Mouse (Mus musculus): ENCODE data around the gene Keap1. TPM values are rescaled to one million over a fixed set of nuclear protein-coding genes. Genes with fewer than 3 reads are reported as not detected.
"Not testable (repeated sequence)": the region's sequence is repeated elsewhere in the genome, so short reads cannot be mapped to it uniquely, and the experiment has no call there.

The Keap1 gene
- 10 to 100 TPM; 49.2 to 51.0 TPM for total RNA-seq (2021)

DNA sequence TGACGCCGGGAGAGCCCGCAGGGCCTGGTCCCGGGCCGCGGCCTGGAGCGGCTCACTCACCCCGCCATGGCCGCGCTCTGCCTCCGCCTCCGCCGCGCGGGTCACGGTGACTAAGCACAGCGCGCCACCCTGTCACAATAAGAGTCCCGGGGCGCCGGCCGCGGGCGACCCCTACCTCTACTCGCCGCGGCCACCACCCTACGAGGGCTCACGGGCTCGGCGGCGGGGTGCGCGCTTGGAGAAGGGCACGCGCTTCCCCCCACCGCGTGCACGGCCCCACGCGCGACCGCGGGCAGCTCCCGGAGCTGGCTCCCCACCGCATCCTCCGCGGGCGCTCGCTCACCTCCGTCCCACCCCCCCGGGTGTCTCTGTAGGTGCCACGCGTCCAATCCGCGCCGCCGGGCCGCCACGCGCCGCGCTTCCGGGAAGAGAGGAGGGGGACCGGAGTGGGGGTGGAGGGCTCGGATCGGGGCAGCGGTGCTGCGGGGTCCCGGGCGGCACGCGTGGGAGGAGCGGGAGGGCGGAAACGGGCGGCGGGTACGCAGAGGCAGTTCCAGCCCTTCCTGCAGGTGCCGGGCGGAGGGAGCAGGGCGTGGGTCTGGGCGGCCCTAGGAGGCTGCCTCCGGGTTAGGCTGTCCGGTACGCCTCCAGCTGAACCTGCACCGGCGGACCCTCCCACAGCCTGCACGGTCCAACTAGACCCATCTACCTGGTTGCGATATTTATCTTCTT, at the start of gene Keap1:
Keap1 (minus strand) TSS at position 629 of the 732 bp plus-strand sequence.
- intact Hi-C loops (cut with DNase I): loop anchor here (2.0 to 5.0 kb wide), 2 partner anchors 52 to 72 kb away; partner anchors contain the start of genes Cdkn2d and Pde4a
- peak; percentile 69 to 80 for DNase-seq (ENCODE audit: low spot score in 2 of 2)

DNA sequence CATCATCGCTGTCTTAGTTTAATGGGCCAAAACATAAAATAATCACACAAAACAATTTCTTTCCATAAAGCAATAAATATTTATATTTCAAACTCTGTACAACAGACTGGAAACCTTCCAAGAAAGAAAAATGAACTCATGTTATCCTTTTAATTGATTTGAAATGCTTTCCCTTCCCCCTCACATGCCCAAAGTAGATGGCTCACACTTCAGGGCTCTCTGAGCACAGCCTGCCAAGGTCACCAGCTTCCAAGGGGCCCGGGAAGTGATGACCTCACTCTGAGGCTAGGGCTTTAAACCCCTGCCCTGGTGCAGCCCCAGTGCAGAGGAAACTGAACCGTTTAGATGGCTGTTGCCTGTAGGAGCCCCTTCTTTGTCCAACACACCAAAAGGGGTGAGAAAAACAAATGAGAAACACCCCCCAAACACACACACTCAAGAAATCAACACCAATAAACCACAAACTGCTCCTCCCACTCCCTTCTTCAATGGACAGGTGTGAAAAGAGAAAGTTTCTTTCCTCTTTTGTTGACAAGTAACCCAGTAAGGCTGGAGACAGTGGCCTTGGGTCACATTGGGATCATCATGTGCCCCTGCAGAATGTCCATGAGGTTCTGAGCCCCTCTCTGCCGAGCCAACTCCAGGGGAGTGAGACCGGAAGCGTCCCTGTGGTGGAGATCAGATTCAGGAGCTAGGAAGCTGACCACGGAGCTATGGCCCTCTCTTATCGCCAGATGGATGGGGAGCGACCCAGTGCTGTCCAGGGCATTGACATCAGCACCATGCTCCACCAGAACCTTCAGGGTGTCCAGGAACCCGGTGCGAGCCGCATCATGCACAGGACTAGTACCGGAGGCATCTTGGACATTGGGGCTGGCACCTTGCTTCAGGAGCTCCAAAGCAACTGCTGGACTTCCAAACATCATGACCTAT, 49.5 kb upstream of the Keap1 start:
- intact Hi-C loops (cut with DNase I): no loop called here
- DNase-seq (ENCODE audit: low spot score in 2 of 2): no peak

DNA sequence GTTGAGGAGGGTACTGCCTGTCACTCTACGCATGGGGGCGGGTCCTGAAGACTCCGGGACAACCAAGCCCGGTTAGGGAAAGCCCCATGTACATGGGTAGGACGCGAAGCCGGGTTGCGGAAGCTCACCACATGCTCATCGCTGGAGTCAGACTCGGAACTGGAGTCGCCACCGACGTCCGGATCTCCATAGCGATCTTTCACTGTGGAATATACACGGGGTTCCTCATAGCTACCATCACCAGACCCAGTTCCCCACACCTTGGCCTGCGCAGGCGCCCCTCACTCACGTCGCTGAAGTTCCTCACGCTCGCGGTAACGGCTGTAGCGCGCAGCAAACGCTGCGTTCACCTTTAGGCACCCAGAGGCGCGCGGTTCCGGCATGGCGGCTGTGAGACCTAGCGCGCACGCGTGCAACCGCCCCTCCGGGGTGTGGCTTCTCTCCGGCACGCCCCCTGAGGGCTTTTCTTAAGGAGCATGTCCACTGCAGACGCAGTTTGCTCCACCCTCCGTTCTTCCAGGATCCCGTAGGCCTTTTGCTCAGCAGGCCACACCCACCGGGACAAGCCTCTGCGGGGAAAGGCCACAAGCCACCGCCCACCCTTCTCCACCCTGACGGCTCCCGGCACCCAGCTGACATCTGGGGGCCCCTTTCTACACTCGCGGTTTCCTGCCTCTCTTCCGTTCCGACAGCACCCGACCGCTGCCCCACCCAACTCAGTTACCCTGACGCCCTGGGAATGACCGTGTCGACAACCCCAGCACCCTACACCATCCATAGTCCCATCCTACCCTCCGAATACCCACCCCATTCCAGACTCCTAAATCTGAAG, 48.6 kb upstream of the Keap1 start, which contains the start of gene Kri1:
Kri1 (minus strand) TSS at position 399 of the 832 bp plus-strand sequence.
- DNase-seq (ENCODE audit: low spot score in 2 of 2): peak; percentile 97 to 98
- intact Hi-C loops (cut with DNase I): loop anchor here (2.0 kb wide), 1 partner anchor 23 kb away; the partner anchor contains the start of gene Atg4d

DNA sequence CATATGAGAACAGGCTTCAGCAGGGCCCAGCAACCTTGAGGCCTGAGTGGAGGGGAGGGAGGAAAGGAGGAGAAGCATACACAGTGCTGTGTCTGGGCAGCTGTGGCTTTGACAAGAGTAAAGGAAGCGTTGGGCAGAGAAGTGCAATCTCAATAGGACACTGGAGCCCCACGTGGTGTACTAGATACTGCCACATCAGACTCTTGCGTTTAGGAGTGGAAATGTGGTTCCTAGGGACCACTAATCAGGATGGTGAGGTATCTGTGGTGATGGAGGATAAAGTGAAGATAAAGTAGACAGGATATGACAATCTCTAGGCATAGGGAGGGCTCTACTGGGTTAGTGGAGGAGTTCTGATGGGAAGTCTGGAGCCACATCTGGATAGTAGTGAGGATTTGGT, 47.6 kb upstream of the Keap1 start:
- intact Hi-C loops (cut with DNase I): loop anchor here (2.0 kb wide), 1 partner anchor 22 kb away; the partner anchor contains the start of gene Atg4d
- DNase-seq (ENCODE audit: low spot score in 2 of 2): no peak

DNA sequence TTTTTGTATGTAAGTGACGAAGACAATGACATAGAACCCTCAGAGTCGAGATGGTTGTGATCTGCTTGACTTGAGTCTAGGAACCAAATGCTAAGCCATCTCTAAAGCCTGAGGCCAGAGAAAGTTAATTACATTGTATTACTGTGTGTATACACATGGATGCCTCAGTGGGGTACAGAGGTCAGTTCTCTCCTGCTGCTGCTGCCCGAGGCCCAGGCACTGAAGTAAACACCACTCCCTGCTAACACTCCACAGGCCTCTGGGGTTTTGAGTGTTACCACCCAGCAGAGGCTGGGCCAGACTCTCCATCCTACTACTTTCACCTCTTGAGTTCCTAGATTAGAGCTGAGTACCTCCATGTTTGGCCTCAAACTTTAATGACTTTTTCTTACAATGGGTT, 44.8 kb upstream of the Keap1 start:
- no peak for DNase-seq (ENCODE audit: low spot score in 2 of 2)
- intact Hi-C loops (cut with DNase I): no loop called here

DNA sequence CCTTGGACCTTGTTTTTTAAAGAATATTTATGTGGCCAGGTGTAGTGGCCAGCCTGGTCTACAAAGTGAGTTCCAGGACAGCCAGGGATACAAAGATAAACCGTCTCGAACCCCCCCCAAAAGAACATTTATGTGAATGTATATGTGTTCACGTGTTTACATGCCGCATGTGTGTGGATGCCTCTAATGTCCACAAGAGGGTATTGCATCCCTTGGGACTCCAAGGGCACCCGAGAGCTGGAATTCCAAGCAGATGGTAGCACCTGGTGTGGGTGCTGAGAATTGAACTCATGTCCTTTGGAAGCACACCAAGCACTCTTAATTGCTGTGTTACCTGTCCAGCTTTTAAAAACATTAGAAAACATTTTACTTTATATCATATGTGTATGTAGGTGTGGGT, 44.4 kb upstream of the Keap1 start:
- no peak for DNase-seq (ENCODE audit: low spot score in 2 of 2)
- intact Hi-C loops (cut with DNase I): no loop called here

DNA sequence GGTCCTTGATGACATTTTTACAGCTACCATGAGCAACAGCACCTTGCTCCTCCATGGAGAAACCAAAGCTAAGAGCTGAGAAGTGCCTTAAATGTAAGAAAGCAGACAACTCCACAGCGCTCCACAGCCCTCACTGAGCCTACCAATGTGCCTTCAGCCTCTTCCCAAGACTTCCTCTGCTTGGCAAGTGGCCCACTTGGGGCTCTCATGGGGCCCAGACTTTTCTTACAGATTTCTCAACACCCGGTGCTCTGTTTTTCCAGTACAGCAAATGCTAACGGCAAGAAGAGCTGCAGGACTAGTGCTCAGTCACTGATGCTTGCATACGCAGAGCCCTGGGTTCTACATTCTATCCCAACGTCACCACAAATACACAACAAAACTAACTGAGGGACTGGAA, 38.6 kb upstream of the Keap1 start:
- intact Hi-C loops (cut with DNase I): no loop called here
- no peak for DNase-seq (ENCODE audit: low spot score in 2 of 2)

DNA sequence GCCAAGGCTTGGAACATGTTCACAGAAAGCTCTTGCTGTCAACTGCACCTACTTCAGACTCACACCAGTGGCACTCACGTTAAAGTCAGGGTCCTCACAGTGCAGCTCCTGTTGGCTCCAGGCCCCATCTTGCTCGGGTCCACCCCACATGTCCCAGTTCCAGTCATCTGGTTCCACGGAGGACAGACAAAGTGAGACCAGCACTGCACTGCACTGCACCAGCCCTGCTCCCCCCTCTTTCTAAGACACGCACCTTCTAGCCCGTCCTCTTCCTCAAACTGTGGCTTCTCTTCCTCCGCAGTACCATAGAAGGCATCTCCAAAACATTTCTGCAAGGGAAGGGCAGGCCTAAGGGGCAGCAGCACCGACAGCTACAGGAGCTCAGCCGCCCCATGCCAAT, 37.1 kb upstream of the Keap1 start:
- intact Hi-C loops (cut with DNase I): no loop called here
- no peak for DNase-seq (ENCODE audit: low spot score in 2 of 2)

DNA sequence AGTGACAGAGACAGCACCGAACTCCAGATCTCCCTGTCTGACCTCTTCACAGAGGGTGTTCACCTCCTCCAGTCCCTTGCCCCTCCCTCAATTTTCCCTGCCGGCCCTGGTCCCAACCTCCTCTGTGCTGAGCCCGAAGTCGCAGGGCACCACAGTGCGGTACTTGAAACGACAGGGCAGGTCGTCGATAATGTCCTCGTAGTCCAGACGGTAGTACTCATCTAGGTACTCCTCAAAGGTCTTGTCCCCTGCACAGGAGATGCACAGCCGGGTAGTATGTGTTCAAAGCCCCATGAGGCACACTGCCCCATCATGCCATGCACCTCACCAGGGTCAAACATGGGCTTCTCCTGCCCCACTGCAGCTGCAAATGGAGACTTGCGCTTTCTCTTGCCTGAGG, 36.6 kb upstream of the Keap1 start:
- intact Hi-C loops (cut with DNase I): no loop called here
- DNase-seq (ENCODE audit: low spot score in 2 of 2): no peak

DNA sequence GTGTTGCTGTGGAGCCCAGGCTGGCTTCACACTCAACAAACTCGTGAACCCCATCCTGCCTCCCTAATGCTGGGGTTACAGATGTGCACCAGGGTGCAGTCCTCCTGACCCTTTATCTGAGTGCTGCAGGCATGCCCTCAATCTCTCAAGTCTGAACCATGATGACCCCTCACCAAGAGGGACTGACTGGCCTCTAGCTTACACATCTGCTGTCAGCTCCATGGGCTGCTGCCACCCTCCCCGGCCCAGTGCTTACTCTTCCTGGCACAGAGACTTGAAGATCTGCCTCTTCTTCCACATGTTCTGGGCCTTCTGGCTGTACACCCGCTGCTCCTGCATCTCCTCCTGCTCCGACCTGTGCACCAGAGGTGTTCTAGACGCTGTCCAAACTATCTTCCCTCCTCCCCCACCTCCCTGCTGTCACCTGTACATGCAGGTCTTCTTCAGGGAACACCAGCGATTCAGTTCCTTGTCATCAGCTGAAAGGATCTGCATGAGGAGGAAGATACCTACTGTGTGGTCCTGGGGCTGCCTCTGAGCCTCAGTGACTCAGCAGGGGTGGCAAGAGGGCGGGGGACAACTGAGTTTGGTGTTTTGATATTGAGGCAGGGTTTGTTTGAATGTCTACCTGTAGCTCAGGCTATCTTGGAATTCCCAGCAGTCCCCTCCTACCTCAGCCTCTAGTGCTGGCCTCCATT, 36.0 kb upstream of the Keap1 start:
- DNase-seq (ENCODE audit: low spot score in 2 of 2): no peak
- intact Hi-C loops (cut with DNase I): no loop called here

DNA sequence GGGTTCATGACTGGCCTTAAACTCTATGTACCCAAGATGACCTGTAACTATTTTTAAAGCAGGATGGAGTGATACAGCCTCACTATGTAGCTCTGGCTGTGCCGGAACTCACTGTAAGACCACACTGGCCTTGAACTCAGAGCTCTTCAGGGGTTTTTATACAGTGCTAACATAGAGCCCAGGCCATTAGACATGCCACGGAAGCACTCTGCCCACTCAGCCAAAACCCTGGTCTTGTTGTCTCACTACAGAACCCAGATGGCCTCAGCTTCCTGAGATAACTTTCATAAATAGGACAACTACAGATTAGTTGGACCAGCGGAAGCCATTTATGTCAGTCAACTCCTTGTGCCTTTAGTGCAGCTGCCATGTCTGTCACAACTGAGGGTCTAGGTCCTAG, 35.2 kb upstream of the Keap1 start:
- intact Hi-C loops (cut with DNase I): no loop called here
- DNase-seq (ENCODE audit: low spot score in 2 of 2): no peak

DNA sequence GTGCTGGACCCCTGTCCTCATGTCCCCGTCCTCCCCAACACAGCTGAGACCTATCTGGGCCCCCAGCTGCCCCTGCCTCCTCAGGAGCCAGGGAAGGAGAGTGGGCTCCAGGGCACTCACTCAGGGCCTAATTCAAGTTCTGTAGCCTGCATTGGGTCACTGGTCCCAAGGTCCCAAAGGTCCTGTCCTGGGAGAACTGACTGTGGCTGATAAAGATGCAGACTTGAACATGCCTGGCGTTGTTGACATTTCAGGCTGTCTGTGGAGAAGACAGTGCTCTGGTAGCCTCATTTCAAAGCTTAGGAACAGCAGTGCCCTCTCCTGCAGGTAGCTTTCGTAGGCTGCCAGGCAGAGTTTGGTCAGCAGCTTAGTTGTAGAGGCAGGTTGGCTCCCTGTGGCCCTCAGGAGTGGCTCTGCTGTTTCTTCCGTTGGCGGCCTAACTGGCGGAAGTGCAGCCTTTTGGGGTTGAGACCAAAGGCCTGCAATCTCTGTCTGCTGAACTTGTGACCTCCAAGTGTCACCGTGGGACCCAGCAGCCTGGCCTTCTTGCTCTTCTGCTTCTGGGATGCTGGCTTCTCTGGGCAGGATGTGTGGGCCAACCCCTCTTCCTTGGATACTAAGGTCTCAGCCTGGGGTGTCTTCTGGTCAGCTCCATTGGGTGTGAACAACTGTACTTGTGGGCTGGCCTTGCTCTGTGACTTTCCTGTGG, 34.5 kb upstream of the Keap1 start:
- no peak for DNase-seq (ENCODE audit: low spot score in 2 of 2)
- intact Hi-C loops (cut with DNase I): no loop called here

DNA sequence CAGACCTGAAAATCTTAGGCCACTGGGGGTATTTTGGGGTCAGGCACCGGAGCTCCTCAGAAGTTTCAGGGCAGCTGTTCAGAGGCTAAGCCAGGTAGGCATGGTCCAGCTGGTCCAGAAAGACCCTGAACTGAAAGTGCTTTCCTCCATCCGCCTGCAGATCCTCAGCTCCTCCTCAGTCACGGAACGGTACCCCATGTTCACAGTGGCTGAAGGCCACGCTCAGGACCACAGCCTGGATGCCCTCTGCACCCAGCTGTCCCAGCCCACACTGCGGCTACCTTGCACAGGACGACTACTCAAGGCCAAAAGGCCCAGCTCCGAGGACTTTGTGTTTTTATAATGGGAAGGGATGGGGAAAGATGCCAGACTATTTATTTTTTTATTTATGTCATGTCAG, 33.9 kb upstream of the Keap1 start:
- intact Hi-C loops (cut with DNase I): no loop called here
- no peak for DNase-seq (ENCODE audit: low spot score in 2 of 2)

DNA sequence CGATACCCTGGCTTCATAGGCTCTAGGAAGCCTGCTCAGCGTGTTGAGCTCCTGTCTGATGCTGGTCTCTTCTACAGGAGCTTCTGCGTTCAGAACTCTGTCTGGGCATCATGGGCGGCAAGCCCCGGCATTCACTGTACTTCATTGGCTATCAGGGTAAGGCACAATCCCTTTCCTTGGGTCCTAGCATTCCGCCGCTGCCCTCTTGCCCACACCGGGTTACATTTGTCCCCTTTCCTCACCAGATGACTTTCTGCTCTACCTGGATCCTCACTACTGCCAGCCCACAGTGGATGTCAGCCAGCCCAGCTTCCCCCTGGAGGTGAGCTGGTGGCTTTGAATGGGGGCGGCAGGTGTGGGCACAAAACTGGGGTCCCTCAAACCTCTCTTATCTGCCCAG, 33.2 kb upstream of the Keap1 start:
- intact Hi-C loops (cut with DNase I): no loop called here
- no peak for DNase-seq (ENCODE audit: low spot score in 2 of 2)

DNA sequence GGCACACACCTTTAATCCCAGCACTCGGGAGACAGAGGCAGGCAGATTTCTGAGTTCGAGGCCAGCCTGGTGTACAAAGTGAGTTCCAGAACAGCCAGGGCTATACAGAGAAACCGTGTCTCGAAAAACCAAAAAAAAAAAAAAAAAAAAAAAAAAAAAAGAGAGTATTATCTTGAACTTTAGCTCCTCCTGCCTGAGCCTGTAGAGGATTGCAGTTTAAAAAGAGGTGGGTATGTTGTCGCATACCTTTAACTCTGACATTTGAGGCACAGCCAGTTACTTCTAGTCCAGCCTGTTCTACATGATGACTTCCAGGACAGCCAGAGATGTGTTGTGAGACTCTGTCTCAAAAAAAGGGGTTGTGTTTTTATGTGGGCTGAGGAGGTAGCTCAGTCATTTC, 30.4 kb upstream of the Keap1 start:
- intact Hi-C loops (cut with DNase I); DNase-seq (ENCODE audit: low spot score in 2 of 2): not testable (repeated sequence)

DNA sequence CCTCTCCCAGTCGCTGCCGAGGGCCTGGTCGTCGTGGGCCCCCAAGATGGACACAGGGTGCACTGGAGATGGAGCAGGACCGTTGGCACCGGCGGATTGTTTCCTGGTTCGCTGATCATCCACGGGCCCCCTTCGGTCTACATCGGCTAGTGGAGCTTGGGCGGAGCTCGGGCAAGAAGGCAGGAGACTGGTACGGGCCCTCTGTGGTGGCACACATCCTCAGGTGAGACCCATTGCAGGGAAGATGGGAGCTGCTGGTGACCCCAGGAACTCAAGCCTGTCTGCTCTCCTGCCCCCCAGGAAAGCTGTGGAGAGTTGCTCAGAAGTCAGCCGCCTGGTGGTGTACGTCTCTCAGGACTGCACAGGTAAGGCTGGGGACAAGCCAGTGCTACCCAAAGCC, 29.1 kb upstream of the Keap1 start:
- no peak for DNase-seq (ENCODE audit: low spot score in 2 of 2)
- intact Hi-C loops (cut with DNase I): no loop called here

DNA sequence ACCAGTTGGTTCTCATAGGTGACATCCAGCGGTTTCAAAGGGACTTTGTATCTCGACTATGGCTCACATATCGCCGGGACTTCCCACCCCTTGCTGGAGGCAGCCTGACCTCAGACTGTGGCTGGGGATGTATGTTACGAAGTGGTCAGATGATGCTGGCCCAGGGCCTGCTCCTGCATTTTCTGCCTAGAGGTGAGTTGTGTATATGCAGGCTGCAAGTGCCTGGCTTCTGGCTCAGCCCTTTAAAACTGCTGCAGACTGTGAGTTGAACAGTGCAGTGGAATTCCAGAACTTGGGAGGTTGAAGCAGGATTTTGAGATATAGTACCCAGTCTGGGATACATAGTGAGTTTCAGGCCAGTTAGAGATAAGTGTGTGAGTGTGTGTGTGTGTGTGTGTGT, 27.7 kb upstream of the Keap1 start:
- DNase-seq (ENCODE audit: low spot score in 2 of 2): no peak
- intact Hi-C loops (cut with DNase I): no loop called here

DNA sequence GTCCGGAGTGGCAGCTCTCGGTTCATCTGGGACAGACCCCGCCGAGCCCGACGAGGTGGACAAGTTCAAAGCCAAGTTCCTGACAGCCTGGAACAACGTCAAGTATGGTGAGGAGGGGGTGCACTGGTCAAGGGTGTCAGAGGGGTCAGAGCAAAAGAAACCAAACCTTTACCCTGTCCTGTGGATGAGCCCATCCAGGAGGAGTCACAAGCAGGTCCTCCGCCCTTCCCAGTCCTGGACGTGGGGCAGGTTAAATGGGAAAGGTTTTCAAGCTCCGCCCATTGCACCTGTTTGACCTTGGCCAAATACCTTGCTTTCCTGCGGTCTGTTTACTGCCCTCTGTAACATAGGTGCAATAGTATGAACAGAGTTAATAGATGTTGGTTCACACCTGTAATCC, 26.4 kb upstream of the Keap1 start:
- DNase-seq (ENCODE audit: low spot score in 2 of 2): no peak
- intact Hi-C loops (cut with DNase I): loop anchor here (2.0 kb wide), 1 partner anchor 21 kb away; the partner anchor contains the start of gene Kri1
